Mouse (Mus musculus): ENCODE data around the gene Kpna3. TPM values are rescaled to one million over a fixed set of nuclear protein-coding genes. Genes with fewer than 3 reads are reported as not detected.

Kpna3 gene
- total RNA-seq, 2 experiments from 2014 or later = 29.5 to 32.5 TPM

GRCm38 (mm10) chr14:61405761-61406160 is 33.9 kb downstream of the Kpna3 start:
- DNase-seq (ENCODE audit: low spot score in 2 of 2) = no peak

DNA sequence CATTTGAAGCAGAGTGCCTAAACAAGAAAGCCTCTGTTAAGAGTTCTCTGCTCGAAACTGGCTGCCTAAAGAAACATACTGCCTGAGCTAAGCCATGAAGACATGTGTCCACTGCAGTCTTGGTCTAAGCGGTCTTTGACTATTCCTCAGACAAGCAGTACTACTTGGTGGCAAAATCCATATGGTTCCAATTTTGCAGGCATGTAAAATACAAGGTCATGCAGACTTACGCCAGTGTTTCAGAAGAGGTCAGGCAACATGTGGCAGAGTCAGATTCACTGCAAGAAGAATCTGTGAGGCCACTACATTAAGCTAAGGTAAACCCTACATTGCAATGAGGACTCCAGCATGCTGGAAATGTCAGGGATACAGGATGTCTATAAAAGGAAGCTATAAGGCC is 34.7 kb downstream of the Kpna3 start:
- DNase-seq (ENCODE audit: low spot score in 2 of 2) = no peak

DNA sequence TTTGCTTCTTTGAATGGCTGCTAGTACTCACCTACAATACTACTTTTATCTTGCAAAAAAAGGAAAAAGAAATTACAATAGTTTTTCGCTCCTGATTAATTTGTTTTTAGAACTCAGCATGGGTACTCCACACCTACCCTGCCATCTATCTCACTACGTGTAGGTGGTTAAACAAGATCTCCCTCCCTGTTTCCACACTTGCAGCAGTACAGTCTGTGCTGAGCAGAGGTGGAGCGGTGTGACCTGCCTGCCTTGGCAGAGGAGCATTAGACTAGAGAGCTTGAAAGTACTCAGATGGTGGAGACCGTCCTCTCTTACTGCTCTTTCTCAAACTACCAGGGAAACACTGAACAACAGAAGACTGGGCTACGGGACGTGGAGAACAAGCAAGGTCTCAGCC is 44.9 kb downstream of the Kpna3 start:
- DNase-seq (ENCODE audit: low spot score in 2 of 2) = no peak

DNA sequence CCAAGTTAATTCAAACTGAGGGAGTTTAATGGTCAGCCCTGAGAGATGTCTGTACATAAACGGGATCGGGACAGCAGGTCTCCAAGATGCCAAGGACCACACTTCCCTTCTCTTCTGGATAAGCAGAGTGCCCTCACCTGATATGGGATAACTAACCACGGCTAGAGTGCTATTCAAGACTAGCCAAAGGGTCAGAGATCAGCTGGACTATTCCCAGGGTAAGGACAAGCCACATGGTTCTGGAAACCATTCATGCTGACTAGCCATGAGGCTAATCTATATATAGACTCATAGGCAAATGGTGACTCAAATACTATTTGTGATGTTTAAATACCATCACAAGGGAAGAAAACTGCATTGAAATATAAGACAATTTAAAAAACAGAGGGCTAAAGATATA is 49.1 kb downstream of the Kpna3 start:
- DNase-seq (ENCODE audit: low spot score in 2 of 2) = no peak

- DNase-seq (ENCODE audit: low spot score in 2 of 2) = no peak
Observed at GRCm38 (mm10) chr14:61367290-61367689, 72.4 kb downstream of the Kpna3 start.

GRCm38 (mm10) chr14:61364656-61365055 is 75.0 kb downstream of the Kpna3 start:
- no peak for DNase-seq (ENCODE audit: low spot score in 2 of 2)

- no peak for DNase-seq (ENCODE audit: low spot score in 2 of 2)
Observed at GRCm38 (mm10) chr14:61363734-61364133, 75.9 kb downstream of the Kpna3 start.

DNA sequence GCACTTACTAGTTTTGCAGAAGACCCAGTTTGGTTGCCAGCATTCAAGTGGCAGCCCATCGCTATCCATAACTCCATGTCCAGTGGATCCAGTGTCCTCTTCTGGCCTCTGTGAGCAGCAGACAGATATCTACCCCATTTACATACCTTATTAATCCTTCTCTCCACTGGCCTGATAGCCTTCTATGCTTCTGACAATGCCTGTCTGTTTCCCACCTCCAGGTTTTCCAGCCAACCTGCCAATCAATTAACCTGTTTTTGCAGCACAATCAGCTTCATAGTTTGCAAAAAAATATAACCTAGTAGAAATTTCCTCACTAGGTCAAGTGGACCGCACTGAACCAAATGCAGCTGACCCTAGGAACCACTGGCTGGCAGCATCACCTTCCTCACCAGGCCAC is 77.4 kb downstream of the Kpna3 start:
- DNase-seq (ENCODE audit: low spot score in 2 of 2) = no peak

GRCm38 (mm10) chr14:61360981-61361511 is 78.6 kb downstream of the Kpna3 start:
- no peak for DNase-seq (ENCODE audit: low spot score in 2 of 2)

GRCm38 (mm10) chr14:61360131-61360980 is 79.3 kb downstream of the Kpna3 start, which contains the start of gene Ebpl:
Gene Ebpl (minus strand): TSS chr14:61360439.
- peak; percentile 90 for DNase-seq (ENCODE audit: low spot score in 2 of 2)

GRCm38 (mm10) chr14:61354251-61355235 is 85.1 kb downstream of the Kpna3 start:
- DNase-seq (ENCODE audit: low spot score in 2 of 2) = no peak

DNA sequence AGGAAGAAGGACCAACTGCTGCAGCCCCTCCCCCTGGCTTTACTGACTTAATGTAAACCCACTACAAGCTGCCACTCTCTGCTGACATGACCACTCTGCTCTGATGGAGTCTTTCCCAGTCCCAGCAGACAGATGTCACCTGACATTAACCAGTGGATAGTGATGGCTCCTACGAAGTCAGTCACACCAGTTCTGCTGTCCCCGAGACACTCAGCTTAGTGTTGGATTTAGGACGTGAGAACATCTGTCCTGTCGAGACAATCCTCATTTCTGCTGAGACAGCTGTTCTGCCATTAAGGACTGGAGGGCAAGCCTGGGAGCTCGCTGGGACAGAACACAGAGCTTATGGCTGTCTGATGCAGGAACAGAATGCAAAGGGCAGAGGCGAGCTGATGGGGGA is 88.9 kb downstream of the Kpna3 start:
- no peak for DNase-seq (ENCODE audit: low spot score in 2 of 2)

DNA sequence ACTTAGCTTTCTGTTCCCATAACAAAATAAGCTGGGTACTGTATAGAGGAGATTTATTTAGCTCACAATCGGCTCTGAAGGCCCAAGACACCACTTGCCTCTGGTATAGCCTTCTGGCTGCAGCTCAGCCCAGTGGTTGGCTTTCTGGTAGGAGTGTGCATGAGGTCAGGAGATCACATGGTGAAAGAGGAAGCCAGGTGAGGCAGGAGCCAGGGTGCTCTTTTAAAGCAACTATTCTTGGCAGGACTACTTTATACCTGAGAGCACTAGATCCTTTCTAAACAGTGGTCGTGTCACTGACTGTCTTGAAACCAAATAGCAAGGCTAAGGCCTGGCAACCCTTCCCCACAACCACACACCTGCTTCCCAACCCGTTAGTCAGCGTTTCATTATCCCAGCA is 89.8 kb downstream of the Kpna3 start:
- DNase-seq (ENCODE audit: low spot score in 2 of 2) = no peak

GRCm38 (mm10) chr14:61346827-61347698 is 92.6 kb downstream of the Kpna3 start:
- DNase-seq (ENCODE audit: low spot score in 2 of 2) = no peak

DNA sequence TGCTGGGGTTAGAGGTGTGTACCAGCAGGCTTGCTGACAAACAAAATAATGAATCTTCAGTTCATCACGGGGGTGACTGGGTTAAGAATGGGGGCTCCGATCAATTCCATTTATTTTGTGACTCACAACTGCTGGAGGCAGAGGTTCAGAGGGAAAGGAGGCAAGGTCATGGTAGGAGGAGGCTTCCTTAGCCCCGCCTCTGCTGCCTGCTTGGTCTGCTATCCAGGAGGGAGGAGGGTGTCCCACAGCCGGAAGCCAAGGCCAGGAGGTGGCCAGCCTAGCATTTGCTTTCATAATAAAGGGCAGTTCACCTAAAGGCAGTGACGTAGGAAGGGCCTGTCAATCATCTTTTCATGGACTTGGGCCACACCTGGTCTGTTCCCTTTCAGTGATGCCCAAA is 95.1 kb downstream of the Kpna3 start:
- peak in 1 of 2 experiments; percentile 12 for DNase-seq (ENCODE audit: low spot score in 2 of 2)

GRCm38 (mm10) chr14:61339381-61339780 is 100.3 kb downstream of the Kpna3 start:
- DNase-seq (ENCODE audit: low spot score in 2 of 2) = no peak

- peak; percentile 85 for DNase-seq (ENCODE audit: low spot score in 2 of 2)
Observed at GRCm38 (mm10) chr14:61330996-61331561, 108.6 kb downstream of the Kpna3 start.

DNA sequence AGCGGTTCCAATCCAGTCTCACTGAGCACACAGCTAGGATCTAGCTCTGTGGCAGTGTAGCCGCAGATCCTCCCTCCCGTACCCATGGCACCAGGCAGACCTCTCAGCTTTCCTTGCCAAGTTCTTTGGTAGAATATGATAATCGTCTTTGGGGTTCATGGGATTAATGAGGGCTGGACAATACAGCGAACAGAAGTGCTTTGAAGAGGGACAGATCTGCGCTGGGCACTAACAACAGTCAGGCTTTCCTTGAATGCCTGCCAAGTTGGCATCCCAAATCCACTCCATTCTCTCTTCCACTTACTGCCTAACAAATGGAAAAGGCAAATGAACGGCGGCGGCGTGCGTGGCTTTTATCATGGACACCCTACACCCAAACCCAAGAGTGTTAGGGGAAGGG is 109.1 kb downstream of the Kpna3 start:
- DNase-seq (ENCODE audit: low spot score in 2 of 2) = peak in 1 of 2 experiments; percentile 51

DNA sequence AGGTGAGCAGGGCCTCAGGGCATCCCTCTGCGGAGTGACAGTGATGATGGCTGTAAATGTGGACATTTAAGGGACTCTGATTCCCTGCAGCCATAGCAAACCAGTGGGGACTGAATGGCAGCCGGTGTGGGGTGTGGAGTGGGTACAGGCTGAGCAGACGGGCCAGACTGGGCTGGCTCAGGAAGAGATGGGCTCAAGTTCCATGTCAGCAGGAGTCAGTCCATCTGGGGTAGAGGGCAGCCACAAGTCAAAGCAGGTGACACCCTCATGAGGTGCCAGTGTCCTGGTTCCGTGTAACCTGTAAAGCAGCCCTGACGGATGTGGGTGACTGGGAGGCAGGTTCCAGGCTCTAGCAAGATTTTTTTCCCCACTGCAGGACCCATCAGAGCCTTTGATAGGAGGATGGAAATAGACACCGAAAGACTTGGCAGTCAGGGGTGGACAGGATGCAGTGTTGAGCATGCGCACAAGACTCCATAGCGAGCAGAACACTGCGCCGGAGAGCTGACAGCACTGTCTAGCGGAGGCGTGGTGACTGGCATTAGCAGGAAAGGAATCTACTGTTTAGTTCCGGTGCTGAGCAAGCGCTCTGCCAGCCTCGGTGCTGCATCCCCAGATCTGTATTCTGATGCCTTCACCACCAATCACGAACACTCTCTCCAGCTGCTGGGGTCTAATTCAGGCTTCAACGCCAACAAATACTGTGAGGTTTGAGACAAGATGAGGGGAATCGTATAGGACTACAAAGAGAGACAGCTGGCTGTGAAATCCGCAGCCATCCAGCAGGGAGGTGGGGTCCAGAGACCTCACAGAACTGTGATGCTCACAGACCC is 111.8 kb downstream of the Kpna3 start:
- DNase-seq (ENCODE audit: low spot score in 2 of 2) = peak; percentile 26 to 31

All from adrenal gland, adult 18-20 months (tissue).